Mouse (Mus musculus) olfactory bulb, adult 2 months (tissue): Measurements from ENCODE around the gene Fat4.

Experiments
- CTCF ChIP-seq: fragments of 200-500 bp; IDR thresholded peaks from 2 replicates; pipeline ENCODE4 v1.5.1; 2012; ENCODE audit warnings: low read depth, mild to moderate bottlenecking, low read length, moderate library complexity; ENCODE audit not compliant: insufficient read depth
- POLR2A ChIP-seq: fragments of 200-500 bp; IDR thresholded peaks from 2 replicates; pipeline ENCODE4 v1.6.1; 2012; ENCODE audit warnings: mild to moderate bottlenecking, low read depth, low read length, moderate library complexity; ENCODE audit not compliant: insufficient read depth

- TF ChIP-seq CTCF (no peak), POLR2A (no peak)
Observed at GRCm38 (mm10) chr3:38882778-38883177, 4.0 kb upstream of the Fat4 start.
